Mouse (Mus musculus): ENCODE measurements around the gene Il1r1.

Gene Il1r1

DNA sequence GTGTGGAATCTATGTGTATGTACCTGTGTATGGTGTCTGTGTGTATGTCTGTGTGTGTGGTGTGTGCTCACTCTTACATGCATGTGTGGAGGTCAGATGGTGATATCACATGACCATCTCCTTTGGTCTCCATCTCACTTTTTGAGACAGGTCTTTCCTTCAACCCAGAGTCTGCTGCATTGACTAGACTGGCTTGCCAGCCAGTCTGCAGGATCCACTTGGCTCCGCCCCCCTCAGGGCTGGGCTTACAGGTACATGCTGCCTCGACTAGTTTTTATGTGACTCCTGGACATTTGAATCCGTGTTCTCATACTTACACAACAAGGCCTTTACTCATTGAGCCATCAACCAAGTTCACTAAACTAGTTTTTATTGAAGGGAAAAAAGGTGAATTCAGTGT is 6.2 kb downstream of the Il1r1 start:
- no peak for DNase-seq (ENCODE audit: low spot score)

DNA sequence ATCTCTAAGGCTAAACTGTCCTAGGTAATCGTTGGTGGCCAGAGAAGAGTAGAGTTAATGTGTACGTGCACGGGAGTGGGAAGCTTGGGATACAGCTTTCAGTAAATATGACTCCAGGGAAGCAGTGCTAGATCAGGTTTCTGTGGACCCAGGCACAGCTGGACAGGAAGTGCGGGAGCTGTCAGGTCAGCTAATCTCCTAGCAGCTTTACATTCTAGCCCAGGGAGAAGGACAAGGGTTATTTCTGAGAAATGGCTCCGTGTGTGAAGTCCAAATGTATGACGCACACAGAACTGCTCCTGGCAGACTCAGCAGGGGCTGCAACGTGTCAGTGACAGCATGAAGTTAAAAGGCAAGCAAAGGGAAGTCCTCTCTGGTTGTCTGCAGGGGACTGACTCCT is 8.3 kb downstream of the Il1r1 start:
- no peak for DNase-seq (ENCODE audit: low spot score)

DNA sequence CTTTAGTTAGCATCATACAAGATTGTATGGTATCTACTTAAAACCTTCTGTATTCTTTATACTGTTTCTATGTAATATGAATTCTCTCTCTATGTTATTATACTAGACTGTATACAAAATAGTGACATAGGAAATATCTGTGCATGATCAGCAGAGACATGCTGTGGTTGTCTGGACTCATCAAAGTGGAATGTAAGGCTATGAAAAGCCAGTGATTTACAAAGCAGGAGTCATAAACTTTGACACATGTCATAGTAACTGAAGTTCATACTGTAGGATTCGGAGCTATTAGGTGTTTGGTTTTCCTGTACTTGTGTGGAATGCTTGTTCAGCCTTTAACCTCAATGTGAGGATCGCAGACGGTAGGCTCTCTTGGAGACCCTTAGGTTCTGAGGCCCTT is 8.7 kb downstream of the Il1r1 start:
- DNase-seq (ENCODE audit: low spot score), result no peak

DNA sequence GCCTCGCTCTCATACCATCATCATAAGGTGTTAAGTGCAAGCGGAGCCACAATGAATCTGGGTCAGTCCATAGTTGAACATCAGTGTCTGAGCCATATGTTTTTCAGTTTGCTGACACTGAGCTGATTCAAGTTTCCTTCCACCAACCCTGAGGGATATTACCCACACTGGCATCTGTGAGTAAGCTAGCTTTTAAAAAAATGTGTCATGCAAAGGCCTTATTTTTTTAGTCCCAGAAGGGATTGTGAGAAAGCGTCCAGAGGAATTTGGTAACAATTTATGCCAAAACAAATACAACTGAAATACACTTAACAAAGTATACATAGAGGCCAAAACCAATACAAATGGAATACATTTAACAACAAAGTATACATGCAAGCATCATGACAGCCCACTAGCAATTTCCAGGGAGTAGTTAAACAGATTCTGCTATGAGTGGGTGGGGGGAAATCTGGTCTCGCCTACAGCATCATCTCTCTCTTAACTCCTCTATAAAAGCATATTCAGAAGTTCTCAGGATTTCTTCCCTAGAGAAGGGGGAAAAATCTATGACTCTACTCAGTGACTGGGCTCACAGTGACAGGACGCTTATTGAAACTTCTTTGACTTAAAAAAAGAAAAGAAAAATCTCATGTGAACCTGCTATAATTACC is 10.8 kb downstream of the Il1r1 start:
- DNase-seq (ENCODE audit: low spot score), result no peak

DNA sequence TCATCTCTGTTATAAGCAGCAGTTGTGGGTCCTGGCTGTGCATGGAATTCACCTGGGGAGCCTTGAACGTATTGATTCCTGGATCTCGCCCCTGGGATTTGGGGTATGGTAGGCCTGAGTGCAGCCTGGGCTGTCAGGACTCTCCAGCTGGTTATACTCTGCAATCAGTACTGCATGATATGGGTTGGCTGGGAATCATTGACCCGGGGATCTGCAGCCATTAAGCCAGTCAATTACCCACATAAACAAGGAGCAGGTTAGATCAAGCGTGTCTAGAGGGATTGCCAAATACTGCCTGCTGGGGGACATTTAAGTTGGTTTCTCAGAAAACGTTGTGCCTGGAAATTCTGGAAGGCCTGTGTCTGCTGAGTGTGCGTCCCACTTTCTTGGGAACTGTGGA is 11.8 kb downstream of the Il1r1 start:
- no peak for DNase-seq (ENCODE audit: low spot score)

DNA sequence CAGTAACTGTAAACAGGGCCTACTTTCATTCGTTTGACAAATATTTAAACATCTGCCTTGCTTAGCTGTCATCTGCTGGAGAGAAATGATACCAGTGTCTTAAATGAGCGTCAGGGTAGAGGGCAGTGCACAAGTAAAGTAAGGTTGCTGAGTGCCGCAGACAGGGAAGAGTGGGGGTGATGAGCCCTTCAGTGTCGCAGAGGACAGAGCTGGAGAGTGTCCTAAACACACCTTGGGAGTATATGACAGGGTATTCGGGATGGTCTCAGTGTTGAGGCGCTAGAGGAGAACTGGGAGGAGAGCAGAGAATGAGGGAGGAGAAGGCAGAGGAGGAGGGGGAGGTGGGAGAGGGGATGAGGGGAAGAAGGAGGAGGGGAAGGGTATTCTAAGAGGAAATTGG is 12.2 kb downstream of the Il1r1 start:
- DNase-seq (ENCODE audit: low spot score), result no peak

DNA sequence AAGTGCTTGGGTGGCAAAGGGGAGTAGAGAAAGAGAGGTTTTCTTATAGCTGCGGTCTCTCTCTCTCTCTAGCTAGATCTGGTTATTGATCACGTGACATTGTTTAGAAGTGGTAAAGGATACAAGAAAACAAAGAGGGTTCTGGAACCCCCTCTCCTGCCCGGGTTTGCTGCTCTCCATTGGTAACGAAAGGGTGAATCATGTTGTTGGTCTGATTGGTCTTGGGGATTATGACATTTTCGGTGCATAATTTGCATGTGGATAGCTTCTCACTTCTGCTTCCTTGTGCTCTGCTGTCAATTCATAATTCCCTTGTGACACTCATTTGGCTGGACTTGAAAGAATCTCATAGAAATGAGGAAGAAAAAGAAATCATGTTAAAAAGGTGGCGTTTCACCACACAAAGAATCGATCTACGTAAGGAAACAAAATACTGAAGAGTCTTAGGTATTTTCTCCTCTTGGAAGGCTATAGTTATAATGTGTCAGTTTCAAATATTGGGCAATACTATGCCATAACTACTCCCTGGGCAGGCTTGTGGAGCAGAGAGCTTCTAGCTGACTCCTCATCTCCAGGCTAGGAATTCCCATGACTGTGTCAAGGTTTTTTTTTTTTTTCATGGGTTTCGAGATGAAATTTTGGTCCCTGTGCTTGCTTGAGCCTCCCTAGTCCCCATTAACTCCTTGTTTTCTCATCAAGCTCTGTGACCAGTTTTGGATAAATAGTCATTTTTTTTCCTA is 15.6 kb downstream of the Il1r1 start:
- DNase-seq (ENCODE audit: low spot score), result no peak

DNA sequence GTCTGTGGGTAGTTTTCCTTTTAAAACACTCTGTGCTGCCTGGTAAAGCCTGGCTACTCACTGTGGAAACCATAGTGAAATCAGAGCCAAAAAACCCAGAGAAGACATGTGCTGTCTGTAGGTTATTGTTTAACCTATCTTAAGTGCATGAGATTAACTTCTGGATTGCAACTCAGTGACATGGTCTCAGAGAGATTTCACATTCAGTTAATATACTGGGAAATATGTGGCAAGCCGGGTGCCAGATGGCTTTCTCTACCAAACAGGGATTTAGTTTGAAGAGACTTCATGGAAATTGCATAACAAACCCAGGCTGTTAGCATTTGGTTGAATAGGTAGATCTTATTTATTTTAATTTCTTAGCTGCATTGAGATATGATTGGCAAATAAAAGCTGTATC is 17.8 kb downstream of the Il1r1 start:
- no peak for DNase-seq (ENCODE audit: low spot score)

DNA sequence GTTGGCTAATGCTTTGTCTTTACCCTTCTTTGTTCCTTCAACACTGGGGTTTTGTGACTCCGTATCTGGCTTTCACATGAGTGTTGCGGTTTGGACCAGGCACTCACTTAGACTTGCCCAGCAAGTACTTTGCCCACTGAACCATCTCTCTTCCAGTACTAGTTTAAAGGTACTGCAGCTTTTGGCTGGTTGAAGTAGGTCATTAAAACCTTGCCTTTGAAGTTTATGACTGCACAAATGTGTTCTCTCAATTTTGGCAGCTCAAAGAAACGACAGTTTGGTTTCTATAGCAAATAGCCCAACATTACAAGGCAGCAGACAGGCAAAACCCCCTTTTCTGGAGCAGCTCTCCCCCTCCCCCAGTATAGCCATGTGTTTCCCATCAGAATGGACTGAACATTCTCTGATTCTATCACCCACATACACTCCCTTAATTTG is 18.7 kb downstream of the Il1r1 start:
- DNase-seq (ENCODE audit: low spot score), result no peak

DNA sequence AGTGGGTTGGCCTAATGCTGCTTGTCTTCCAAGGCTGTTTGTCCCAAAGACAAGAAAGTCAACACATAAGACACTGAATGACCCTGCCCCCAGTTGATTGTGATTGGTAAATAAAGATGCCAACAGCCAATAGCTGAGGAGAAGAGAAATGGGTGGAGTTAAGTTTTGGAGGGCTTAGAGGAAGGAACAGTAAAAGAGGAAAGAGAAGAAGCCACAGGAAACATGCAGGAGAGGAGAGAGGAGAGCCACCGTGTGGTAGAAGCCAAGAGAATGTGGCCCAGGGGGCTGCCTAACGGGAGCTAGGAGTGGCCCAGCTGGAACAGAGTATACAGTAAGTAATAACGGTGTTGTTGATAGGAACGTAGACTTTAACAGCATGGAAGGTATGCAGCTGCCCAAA is 25.5 kb downstream of the Il1r1 start:
- no peak for DNase-seq (ENCODE audit: low spot score)

DNA sequence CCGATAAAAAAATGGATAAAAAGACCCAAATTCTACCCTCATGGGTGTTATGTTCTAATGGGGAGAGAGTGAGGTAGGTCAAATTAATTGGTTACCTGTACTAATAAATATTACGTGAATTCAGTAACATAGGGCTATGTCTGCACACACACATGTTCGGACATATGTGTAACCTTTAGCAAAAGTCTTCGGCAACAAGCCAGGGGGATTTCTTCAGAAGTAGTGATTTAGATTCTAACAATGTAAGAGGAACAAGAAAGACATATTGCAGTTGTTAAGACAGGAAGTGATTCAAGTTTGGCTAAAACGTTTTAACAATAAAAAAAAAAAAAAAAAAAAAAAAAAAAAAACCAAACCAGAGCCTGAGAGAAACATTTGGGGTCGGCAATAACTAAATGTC is 27.6 kb downstream of the Il1r1 start:
- no peak for DNase-seq (ENCODE audit: low spot score)

DNA sequence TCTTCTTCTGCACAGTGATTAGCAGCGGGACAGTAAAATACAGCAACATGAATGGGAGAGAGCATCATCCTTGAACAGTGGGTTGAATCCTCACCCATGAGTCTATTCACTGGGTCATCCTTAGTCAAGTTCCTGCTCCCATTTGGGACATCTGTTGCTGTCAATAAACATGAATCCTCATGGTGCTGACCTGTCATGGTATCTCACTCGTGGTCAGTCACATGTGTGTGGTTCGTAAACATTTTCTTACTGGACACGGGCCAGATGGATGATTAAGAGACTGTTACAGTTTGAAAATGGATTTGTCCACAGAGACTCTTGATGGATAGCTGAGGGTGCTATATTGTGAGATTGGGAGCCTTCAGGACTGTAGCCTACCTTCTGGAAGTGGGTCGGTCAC is 29.1 kb downstream of the Il1r1 start:
- DNase-seq (ENCODE audit: low spot score), result no peak

DNA sequence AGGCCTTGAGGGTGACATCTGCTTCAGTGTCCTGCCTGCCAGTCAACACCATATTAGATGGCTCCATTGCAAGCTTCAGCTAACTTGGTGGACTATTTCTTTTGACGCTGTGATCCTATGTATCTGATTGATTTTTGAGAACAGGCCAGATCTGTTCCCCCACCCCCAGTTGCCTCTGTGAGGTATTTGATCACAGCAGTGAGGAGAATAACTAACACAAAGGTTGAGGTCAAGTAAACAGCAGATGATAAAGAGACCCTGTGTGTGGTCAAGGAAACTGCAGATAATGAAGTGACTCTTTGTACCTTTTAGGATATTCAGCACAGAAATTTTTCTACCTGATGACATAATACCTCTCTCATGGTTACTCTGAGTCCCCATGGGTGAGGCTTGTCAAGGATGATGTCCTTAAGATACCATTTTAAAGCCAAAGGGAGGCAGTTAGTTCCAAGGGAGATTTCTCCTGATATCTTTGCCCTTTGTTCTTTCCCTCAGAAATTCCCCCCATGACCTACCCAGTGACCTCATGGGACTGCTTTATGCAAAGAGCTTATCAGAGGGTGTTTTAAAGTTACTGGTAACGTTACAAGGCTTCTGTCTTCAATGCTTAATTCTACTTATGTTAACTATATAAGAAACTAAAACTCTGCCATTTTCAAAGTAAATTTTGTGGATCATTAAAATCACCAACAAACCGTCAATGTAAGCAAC is 29.6 kb downstream of the Il1r1 start:
- no peak for DNase-seq (ENCODE audit: low spot score)

DNA sequence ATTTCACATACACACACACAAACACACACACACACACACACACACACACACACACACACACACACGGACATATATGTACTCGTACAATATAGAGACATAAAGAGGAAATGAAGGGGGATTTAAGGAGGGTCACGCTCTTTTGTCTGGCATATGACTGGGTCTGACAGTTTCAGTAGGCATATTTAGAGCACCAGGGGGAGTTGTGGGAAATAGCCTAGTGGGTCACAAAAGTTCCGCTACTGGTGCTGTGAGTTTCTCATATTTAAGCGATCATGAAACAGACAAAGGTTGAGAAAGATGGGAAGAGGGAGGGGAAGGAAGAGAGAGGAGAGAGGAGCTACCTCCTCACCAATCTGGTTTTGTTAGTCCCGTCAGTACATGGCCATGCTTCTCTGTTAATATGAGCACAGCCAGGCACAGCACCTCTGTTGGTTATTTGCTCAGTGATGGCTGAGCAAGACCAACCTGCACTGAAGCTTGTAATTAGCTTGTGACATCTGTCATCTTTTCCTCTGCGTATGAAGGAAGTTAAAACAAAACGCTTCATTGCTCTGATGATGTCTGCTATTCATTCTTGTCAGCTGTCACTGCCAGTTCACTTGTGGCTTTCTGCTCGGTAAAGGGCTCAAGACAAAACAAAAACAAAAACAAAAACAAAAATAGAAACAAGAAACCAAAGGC is 37.7 kb downstream of the Il1r1 start:
- no peak for DNase-seq (ENCODE audit: low spot score)

DNA sequence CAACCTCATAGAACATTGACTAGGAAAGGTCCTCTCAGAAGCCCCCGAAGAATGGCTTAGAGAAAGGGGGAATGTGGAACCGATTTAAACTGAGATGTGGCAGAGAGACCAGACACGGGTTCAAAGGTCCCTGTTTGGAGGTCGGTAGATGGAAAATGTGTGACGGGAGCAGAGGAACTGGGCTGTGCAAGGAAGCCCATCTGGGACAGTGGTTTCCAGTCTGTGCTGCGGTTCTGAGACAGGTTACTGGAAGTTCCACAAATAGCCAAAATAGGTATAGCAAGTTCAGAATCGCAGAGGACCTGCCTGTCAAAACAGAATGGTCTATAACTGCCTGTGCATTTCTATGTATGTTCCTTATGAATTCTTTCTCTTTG is 38.2 kb downstream of the Il1r1 start:
- DNase-seq (ENCODE audit: low spot score), result no peak

DNA sequence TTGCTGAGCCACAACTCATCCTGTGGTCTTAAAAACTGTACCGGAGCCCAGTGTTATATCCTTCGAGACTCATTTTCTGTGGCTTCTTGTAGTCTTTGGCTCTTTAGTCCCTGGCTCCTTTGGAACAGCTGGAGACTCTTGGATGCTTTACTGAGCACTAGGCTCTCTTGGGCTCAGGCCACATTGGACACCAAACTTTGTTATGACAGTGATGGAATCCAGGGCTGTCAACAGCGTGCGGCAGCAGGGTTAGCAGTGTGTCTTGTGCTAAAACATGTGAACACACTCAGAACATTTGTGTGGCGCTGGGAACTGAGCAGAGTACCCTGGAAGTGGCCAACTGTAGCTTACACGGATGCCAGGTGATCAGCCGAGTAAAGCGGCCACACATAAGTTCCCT is 38.8 kb downstream of the Il1r1 start:
- DNase-seq (ENCODE audit: low spot score), result no peak

DNA sequence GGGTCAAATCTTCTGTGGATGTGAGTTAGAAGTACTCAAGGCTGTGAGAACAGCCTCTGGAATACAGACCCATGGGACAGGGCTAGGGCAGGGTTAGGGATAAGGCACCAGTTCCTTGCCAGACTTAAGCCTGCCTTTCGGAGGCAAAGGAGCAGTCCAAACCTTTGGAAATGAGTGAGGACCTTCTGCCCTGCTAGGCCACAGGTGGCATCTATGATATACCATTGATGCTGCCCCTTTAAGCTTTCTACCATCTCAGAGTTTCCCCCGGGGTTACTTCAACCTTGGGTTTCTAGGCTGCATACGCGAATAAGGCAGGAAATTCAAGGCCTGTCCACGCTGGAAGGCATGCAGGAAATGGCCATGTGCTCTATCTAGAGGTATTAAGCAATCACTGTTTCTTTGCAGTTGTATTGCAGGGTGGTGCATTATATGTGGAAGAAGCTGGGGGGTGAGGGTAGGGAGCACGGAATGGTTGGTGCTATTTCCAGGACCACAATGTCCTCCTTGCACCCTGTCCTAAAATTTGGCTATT is 40.5 kb downstream of the Il1r1 start:
- DNase-seq (ENCODE audit: low spot score), result no peak

DNA sequence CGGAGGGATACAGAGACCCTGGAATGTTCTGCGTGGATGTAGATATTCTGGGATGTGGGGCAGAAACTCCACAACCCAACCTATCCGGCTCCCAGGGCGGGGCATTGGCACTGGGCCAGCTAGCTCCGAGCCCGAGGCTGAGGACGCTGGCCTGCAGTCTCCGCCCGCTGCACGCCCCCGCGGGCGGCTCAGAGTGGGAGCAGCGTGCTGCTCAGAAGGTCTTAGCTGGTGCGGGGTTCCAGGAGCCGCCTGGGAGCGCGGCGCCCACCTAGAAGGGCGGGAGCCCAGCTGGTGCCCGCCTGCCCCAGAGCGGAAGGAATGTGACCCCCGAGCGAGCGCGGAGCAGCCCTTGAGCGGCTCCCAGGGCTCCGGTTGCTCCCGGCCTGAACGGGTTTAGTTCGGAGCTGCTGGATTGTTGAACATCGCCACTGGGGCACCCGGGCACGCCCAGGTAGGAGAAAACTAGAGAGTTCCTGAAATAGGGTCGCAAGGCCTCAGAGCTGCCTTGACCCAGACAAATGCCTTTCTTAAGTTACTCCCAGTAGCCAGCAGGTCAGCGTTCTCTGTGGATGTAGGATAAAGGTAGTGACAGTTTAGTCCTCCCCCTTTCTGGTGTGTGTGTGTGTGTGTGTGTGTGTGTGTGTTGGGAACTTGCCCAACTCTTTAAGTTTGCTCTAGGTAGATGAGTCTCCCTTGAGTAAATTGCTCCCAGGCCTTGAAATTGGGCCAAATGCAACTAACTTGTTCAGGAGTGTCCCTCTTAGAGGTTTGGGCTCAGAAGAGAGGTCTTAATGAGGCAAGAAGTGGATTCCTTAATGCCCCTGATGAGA is 41.8 kb downstream of the Il1r1 start:
- no peak for DNase-seq (ENCODE audit: low spot score)

DNA sequence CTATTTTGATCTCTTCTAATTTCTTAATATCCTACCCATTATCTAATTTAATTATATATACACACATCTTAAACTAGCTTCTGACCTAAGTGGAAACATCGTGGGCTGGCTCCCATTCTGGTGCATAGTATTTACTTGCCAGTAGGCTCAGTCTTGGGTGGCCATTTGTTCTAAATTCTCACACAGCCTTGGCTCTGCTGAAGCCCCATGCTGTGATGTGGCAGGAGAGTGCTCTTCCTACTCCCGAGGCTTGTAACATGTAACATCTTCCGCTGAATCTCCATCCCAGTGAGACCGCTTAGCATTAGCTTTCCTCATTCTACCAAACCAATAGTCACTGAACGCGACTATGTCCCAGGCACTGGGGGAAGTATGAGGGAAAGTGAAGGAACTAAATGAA is 43.0 kb downstream of the Il1r1 start:
- DNase-seq (ENCODE audit: low spot score), result no peak

DNA sequence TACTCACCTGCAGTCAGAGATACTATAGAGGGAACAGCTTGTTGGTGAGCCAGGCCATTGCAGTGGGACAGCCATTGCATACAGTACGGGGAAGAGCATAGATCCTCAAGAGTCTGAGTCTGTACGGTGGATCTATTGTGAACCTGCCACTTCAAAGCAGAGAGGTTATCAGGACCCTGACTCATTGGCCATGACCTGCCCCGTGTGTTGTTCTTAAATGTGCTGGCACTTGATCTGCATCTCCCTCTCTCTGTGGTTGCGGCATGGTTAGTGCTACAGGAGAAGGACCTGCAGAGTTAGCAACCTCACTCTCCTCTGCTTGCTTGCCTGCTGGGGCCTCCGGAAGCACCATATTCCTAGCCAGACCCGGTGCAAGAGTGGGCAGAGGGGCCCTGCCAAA is 43.7 kb downstream of the Il1r1 start:
- no peak for DNase-seq (ENCODE audit: low spot score)

DNA sequence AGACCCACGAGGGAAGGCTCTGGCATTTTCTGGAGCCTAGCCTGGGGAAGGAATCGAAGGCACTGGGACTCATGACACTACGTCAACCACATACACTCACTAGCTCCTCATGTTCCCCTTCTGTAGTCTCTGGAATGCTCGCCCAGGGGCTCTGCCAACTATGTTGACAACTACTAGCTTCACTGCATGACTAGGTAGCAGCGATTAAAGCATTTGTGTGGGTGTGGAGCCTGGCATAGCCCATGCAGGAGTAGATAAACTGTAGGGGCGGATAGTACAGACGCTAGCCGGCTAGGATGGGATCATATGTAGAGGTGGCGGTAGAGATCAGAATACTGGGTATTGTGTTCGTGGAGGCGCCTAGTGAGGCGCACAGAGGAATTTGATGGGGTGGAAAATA is 45.5 kb downstream of the Il1r1 start:
- DNase-seq (ENCODE audit: low spot score), result no peak

DNA sequence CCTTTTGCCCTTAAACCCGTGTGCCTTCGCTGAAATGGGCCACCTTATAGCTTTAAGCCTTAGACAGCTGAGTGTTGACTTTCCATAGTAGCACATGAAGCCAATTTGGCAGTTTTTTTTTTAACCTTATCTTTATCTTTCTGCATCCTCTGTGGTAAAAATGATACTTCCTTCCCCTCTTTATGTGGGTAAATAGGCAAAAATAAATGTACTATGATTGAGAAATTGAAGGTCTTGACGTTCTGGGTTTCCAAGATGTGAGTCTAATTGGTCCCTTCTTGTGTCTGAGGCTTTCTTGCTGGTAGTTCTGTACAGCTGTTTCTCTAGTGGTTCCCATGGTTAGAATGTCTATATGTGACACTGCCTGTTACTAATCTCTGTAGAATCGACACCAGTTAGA is 46.2 kb downstream of the Il1r1 start:
- no peak for DNase-seq (ENCODE audit: low spot score)
